Mouse (Mus musculus): Measurements from ENCODE around the gene Fitm1.

Gene Fitm1

DNA sequence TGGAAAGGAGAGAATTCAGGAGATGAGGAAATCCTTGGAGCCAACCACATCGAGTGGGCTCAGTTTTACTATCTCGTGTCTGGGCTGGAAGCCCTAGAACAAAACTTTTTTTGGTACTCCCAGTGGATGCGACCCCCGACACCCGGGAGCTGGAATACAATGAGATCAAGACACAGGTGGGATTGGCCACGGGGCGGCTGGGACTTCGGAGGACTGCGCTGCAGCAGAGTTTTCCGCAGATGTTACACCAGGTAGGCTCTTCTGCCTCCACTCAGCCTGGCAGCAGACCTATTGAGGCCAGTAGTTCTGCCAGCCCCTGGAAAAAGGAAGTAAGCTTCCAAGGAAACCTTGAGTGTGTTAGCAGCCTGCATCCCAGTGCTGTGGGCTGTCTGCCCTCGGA lies 12.2 kb upstream of the Fitm1 start:
- in situ Hi-C loops (cut with MboI; ENCODE audit: unreplicated experiment in 2 of 2) = no loop called here

DNA sequence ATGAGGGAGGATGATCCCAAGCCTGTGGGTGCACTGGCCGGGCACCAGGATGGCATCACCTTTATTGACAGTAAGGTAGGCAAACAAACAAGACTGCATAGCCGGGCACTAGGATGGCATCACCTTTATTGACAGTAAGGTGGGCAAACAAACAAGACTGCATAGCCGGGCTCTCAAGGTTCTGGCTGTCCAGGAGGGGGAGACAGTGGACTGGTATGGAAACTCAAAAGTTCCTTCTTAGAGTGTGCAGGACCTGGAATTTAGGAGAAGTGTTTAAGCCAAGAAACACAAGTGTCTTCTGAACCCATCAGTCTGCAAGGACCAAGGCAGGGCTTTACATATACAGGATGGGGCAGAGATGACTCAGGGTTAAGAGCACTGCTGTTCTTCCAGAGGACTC lies 9.7 kb upstream of the Fitm1 start:
- in situ Hi-C loops (cut with MboI; ENCODE audit: unreplicated experiment in 2 of 2) = no loop called here

DNA sequence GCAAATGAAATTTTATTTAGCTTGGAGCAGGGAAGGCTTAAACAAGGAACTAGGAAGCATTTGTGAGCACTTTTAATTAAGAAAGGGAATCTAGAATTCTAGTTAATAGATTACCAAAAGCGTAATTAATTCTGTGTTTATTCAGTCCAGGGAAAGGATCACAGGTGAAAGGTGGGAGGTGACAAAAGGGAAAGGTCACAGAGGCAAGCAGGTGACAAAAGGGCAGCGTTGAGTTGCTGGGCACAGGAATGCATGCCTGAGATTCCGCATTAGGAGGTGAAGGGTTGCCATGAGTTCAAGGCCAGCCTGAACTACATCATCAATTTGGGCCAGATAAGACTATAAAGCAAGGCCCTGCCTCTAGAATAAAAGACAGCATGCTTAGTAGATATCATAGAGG lies 7.9 kb upstream of the Fitm1 start:
- in situ Hi-C loops (cut with MboI; ENCODE audit: unreplicated experiment in 2 of 2) = no loop called here

DNA sequence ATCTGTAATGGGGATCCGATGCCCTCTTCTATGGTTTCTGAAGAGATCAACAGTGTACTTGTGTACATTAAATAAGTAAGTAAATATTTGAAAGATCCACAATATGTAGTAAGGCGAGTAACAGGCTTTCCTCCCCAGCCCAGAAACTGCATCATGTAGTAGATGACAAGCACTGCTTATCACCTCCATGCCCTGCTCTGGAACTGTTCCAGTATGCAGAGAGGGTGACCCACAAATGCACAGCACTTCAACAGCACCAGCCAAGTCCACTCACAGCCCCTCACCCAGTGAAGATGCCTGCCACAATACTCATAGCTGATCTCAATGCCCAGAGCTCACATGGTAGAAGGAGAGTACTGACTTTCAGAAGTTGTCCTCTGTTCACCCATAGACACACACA lies 4.8 kb upstream of the Fitm1 start:
- in situ Hi-C loops (cut with MboI; ENCODE audit: unreplicated experiment in 2 of 2) = no loop called here

DNA sequence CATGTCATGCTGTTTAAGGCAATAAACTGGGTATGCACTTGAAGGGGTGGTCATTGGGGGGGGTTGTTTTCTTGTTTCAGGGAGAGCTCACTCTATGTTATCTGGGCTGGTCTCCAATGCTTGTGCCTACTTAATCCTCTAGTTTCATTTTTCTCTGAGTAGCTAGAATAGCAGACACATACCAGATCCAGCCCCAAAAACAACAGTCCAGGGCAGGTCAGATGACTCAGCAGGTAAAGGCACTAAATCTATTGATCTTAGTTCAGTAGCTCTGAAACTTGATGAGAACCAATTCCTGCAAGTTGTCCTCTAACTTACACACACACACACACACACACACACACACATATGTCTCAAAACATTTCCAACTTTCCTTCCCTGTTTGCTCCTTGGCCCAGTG lies 3.7 kb upstream of the Fitm1 start:
- in situ Hi-C loops (cut with MboI; ENCODE audit: unreplicated experiment in 2 of 2) = no loop called here

DNA sequence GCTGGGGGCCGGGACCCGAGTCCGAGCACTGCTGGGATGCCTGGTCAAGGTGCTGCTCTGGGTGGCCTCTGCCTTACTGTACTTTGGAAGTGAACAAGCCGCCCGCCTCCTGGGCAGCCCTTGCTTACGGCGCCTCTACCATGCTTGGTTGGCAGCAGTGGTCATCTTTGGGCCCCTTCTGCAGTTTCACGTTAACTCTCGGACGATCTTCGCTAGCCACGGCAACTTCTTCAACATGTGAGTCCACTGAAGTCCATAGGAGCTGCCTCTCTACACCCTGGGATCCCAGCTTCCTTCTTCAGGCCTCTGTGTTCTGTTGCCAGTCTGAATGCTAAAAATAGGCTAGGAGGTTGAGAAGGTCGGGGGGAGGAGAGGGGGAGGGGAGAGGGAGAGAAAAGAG lies 294 bp downstream of the Fitm1 start:
- in situ Hi-C loops (cut with MboI; ENCODE audit: unreplicated experiment in 2 of 2) = no loop called here

DNA sequence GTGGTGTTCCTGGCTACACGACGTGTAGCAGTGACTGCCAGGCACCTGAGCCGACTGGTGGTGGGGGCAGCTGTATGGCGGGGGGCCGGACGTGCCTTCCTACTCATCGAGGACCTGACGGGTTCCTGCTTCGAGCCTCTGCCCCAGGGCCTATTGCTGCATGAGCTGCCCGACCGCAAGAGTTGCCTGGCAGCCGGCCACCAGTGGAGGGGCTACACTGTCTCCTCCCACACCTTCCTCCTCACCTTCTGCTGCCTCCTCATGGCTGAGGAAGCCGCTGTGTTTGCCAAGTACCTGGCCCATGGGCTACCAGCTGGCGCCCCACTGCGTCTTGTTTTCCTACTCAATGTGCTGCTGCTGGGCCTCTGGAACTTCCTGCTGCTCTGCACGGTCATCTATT lies 959 bp downstream of the Fitm1 start:
- in situ Hi-C loops (cut with MboI; ENCODE audit: unreplicated experiment in 2 of 2) = no loop called here

DNA sequence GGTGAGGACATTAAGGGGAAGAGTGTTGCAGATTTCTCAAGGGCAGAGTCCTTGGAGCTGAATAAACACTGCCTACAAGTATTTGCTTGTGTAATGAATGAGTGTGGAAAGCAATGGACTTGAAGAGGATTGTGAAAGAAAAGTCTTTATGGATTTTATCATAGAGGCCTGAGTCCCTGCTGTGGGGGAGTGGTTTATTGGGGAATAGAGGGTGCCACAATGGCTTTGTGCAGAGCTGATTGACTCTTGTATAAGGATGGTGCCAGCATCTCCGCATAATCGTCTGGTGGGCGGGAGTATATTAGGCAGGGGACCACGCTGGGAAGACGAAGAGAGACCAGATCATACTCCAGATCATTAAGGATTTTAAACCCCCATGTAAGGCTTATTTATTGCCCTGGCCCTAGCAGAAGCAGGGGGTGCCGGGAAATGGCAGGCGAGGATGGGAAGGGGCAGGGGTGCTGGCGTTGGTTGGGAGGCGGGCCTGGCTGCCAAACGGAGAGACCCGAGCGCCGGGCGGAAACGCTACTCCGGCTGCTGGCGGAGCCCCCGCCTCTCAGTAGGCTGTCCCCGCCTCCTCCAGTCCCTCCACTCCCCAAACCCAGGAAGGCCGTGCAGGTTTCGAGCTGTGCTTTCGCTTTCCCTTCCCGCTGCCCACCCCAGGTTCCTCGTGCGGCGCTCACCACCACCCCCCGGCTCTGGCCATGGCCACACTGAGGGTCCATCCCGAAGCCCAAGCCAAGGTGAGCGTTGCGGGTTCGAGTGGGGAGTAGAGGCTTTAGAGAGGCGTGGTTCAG lies 2.7 kb downstream of the Fitm1 start, which contains the start of gene Psme1:
Gene Psme1, plus strand, starts transcription at position 253 of the 797 bp plus-strand sequence.
- in situ Hi-C loops (cut with MboI; ENCODE audit: unreplicated experiment in 2 of 2) = no loop called here

DNA sequence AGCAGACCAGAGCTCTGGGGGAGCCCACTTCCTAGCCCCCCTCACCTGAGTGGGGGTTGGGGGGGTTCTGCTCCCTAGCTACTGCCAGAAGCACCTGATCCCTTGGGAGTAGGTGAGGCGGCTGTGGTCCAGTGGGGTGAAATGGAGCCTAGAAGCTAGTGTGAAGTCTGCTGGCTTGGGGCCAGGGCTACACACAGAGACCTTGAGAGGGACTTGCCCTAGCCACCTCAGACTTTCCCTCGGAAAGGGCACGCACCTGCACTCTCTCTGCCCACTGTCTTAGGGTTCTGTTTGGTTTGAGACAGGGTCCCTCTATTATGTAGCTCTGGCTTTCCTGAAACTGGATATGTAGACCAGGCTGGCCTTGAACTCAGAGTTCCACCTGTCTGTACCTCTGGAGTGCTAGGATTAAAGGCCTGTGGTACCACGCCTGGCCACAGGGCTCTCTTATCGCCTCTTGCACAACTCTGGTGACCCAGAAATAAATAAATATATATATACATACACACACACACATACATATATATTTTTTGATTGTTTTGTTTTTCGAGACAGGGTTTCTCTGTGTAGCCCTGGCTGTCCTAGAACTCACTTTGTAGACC lies 3.4 kb downstream of the Fitm1 start:
- in situ Hi-C loops (cut with MboI; ENCODE audit: unreplicated experiment in 2 of 2) = no loop called here

DNA sequence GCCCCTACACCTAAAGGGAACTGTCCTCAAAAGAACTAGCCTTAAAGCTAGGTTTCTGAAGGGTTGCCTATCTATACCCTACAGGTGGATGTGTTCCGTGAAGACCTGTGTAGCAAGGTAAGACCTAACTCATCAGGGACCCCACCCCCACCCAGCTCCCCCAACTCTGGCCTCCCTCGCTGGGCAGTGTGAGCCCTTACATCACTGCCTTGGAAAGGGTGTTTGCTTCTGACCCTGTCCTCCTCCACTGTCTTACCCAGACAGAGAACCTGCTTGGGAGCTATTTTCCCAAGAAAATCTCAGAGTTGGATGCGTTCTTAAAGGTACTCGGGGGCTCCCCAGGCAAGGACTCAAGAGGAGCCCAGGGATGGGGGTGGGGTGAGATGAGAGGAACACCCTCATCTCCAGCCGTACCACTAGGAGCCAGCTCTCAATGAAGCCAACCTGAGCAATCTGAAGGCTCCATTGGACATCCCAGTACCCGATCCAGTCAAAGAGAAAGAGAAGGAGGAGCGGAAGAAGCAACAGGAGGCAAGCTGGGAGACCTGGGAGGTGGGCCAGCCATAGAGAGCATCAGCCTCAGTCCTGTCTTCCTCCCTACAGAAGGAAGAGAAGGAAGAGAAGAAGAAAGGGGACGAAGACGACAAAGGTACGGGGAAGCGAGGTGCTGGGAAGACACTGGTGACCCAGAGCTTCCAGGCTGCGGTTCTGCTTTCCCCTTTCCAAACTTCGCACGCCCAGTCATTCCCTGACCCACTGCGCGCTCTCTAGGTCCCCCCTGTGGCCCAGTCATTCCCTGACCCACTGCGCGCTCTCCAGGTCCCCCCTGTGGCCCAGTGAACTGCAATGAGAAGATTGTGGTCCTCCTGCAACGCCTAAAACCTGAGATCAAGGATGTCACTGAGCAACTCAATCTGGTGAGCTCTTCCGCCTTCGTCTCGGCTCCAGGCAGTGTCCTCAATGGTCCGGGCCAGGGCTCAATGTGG lies 4.4 kb downstream of the Fitm1 start:
- in situ Hi-C loops (cut with MboI; ENCODE audit: unreplicated experiment in 2 of 2) = loop anchor here (5.0 to 10.0 kb wide), 2 partner anchors 83 to 85 kb away; partner anchors contain the start of gene Carmil3 (in 1 of the 2)

DNA sequence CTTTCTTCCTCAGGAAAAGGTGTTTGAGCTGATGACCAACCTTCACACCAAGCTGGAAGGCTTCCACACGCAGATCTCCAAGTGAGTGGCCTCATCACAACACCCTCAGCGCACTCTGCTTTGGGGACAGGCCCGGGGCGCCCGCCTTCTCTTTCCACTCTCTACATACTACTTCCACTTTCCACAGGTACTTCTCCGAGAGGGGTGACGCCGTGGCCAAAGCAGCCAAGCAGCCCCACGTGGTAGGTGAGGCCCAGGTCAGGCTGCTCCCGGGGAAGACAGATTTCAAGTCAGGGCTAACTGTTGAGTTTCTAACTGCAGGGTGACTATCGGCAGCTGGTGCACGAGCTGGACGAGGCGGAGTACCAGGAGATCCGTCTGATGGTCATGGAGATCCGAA lies 5.3 kb downstream of the Fitm1 start:
- in situ Hi-C loops (cut with MboI; ENCODE audit: unreplicated experiment in 2 of 2) = loop anchor here (5.0 to 10.0 kb wide), 2 partner anchors 83 to 86 kb away; partner anchors contain the start of gene Carmil3 (in 1 of the 2)

DNA sequence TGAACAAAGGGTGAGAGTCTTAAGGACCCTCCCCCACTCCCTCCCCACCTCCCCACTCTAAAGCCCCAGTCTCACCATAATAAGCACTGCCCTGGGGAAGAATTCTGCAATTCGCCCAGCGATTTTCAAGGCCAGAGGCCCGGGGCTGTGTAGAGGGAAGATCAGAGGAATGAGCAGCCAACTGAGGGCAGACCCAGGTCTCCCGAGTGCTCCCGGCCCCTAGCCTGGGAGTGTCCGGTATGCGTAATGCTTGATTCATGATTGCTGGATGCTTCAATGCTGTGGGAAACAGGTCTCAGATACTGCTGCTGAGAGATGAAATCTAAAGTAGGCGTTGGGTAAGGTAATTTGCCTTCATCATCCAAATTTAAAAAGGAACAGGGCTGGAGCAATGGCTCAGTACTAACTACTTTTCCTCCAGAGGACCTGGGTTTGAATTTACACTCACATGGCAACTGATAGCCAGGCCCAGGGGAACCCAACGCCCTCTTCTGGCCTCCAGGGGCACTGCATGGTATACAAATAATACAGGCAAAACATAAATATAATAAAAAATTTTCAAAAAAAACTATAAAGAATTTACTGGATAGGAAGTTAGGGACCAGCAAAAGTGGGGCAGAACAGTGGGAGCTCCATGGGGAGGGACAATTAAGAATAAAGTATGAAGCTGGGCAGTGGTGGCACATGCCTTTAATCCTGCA lies 6.7 kb downstream of the Fitm1 start:
- in situ Hi-C loops (cut with MboI; ENCODE audit: unreplicated experiment in 2 of 2) = loop anchor here (5.0 to 10.0 kb wide), 2 partner anchors 85 to 87 kb away; partner anchors contain the start of gene Carmil3 (in 1 of the 2)

DNA sequence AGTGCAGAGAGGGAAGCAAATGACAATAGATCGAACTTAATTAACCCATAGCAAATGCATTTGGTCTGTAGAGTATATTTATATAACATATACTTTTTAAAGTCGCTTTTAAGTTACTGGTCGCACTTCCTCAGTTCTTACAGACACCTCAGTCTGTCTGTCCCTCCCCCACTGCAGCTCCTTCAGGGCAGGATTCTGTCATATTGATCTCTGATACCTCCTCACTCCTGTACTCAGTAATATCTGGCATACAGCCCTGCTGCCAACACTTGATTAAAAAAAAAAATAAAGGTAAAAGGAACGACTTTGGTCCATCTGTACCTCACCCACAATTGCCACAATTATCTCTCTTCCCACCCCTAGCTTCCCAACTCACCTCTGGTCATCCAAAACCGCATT lies 8.9 kb downstream of the Fitm1 start:
- in situ Hi-C loops (cut with MboI; ENCODE audit: unreplicated experiment in 2 of 2) = loop anchor here (5.0 to 10.0 kb wide), 2 partner anchors 87 to 90 kb away; partner anchors contain the start of gene Carmil3 (in 1 of the 2)

DNA sequence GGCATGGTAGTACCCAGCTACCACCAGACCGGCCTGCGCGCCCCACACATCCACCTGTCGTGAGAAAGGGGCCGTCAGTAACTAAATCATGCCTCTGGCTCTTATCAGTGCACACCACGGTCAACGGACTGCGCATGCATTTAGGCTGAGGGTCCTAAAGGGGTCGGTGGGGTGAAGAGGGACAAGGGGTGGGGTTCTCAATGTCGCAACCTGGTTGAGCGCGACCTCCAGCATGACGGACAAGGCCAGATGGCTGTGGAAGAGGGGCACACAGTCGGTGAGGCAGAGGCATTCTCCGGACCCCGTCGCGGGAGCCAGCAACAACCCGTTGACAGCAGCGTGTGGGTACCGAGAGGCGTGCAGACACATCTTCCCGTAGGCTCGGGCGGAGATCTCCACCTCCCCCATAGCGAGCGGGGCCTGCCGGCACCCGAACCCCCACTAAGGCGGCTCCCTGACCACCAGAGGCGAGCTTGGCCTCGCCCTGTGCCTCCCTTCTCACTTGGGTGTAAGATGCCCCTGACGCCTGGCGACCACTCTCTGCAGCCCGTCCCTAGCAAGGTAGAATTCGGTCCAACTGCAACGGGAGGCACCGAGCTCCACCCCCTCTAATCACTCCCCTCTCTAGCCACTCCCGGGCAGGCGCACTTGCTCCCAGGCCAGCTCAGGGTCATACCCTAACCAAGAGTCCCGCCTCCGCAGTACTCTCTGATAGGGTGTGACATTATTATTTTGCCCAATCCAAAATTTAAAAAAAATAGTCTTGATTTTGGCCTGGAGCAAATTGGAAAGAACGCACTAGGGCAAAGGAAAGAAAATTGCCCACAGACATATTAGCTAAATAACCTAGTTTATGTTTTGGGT lies 9.5 kb downstream of the Fitm1 start, which contains the start of gene Emc9:
Gene Emc9, minus strand, starts transcription at position 601 of the 864 bp plus-strand sequence.
- in situ Hi-C loops (cut with MboI; ENCODE audit: unreplicated experiment in 2 of 2) = loop anchor here (5.0 to 10.0 kb wide), 2 partner anchors 88 to 90 kb away; partner anchors contain the start of gene Carmil3 (in 1 of the 2)

DNA sequence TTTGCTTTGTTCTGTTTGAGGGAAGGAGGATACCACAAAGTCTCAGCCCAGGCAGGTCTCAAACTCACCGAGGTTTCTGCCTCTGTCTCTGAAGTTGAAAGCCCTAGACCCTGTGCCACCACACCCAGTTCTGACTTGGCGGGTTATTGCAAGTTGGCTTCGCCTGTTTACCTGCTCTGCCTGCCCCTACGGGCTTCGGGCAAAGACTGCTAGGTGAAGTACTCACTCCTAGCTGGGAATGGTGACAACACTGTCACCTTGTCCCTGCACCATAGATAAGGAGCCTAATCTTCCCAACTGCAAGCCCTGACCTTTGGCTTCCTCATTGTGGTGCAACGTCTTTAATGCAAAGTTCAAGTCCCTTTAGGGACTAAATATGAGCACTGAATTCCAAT lies 10.1 kb downstream of the Fitm1 start:
- in situ Hi-C loops (cut with MboI; ENCODE audit: unreplicated experiment in 2 of 2) = loop anchor here in 1 of 2 experiments (10.0 kb wide), 1 partner anchor 91 kb away; the partner anchor contains the start of gene Carmil3

DNA sequence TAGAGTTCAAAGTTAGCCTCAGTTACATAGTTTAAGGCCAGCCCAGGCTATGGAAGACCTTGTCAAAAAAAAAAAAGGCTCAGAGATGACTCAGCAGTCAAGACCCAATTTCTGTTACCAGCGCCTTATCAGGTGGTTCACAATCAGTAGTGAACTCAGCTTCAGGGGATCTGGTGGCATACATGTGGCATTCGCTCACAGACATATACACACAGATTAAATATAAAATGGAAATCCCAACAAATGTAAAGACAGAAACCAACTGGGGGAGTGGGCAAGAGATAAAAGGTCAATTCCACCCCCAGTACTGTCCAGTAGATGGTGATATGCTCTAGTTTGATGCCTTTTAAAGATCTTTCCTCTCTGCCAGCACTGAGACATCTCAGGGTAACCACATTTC lies 10.7 kb downstream of the Fitm1 start:
- in situ Hi-C loops (cut with MboI; ENCODE audit: unreplicated experiment in 2 of 2) = loop anchor here in 1 of 2 experiments (10.0 kb wide), 1 partner anchor 91 kb away; the partner anchor contains the start of gene Carmil3

DNA sequence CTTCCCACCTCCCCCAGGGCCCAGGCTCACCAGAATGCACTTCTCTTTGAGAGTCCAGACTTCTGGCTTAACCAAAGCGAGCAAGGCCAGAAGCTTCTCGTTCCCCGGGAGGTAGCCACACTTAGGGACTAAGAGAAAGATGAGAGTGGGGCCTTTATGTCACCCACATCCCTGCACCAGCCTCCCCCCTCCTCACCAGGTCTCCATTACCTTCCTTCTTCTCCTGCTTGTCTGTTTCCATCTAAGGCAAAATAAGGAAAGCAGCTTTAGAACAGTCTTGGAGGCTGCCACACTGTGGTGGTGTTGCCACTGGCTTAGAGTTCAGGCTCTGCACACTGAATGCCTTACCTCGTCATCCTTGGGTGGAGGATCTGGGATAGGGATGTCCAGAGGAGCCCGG lies 13.9 kb downstream of the Fitm1 start:
- in situ Hi-C loops (cut with MboI; ENCODE audit: unreplicated experiment in 2 of 2) = loop anchor here in 1 of 2 experiments (10.0 kb wide), 1 partner anchor 94 kb away; the partner anchor contains the start of gene Carmil3

DNA sequence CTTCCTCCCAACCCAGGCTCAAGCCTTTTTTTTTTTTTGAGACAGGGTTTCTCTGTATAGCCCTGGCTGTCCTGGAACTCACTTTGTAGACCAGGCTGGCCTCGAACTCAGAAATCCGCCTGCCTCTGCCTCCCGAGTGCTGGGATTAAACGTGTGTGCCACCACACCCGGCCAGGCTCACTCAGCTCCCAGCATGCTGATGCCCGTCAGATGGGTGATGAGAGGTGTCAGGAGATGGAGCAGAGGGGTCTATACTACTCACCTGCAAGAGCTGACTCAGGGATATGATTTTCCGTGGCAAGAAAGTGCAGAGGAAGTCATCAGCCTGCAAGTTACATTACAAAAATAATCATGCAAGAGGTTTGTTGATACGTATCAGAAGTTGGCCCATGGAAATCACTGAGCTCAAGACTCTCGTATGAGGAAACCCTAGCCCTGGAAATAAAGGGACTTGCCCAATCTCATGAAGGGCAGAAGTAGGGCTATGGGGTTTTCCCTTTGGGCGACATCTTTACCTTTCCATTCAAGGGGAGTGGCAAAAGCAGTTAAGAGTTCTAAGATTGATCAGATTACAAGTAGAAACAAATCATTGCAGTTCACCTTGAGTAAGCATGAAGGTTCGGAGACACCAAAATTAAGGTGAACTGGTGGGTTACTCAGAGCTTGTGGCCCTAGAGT lies 14.5 kb downstream of the Fitm1 start:
- in situ Hi-C loops (cut with MboI; ENCODE audit: unreplicated experiment in 2 of 2) = loop anchor here in 1 of 2 experiments (10.0 kb wide), 1 partner anchor 95 kb away; the partner anchor contains the start of gene Carmil3
